Mouse (Mus musculus) ovary, adult 18-20 months (tissue): ENCODE data around the gene Nkiras2.
A peak's percentile ranks its signal among the peaks of the same experiment; 100 is the strongest.
"Not testable (repeated sequence)": the region's sequence is repeated elsewhere in the genome, so short reads cannot be mapped to it uniquely, and the experiment has no call there.

Experiments used
- DNase-seq: peaks from one replicate; pipeline ENCODE4 v3.0.0; 2022; ENCODE audit warnings: low spot score, mixed read lengths

Gene Nkiras2

GRCm38 (mm10) chr11:100634530-100634929 lies 15.5 kb downstream of the Nkiras2 start:
- no peak for DNase-seq

- no peak for DNase-seq
Observed at GRCm38 (mm10) chr11:100640159-100640906, 21.3 kb downstream of the Nkiras2 start.

GRCm38 (mm10) chr11:100643612-100644575 lies 24.9 kb downstream of the Nkiras2 start:
- no peak for DNase-seq

- DNase-seq = no peak
Observed at GRCm38 (mm10) chr11:100646265-100646664, 27.2 kb downstream of the Nkiras2 start.

DNA sequence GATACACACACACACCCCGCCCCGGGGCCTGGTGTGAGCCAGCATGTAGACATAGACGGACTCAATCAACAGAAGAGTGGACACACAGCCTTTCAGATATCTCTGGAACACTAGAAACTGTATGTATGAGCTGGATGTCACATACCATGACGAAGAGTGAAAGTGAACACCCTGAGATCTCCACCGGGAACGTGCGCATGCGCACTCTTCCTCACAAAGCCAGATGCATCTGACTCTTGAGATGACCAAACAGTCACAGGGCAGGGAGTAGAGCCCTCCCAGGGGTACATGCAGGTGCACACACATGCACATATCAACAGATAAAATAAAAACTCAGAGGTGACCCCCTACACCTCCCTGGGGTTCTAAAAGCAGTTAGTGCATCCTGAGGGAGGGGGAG lies 29.4 kb downstream of the Nkiras2 start:
- DNase-seq = no peak

DNA sequence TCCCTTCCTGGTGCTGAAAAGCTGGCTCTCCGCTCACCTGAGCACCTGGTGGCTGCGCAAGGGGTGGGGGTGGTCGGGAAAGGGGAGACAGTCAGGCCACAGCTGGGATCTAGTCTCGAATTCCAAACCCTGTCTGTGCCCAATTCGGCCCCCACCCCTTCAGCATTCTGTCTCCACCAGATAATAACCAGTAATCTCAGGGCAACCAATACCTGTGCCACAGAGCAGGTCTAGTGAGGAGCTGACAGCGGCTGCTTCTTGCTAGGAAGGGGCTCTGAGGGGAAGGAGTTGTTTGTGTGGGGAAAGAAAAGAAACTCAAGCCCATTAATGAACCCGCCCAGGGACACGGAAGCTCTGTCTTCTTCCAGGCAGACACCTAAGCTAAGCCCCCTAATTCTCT lies 32.2 kb downstream of the Nkiras2 start:
- no peak for DNase-seq

- no peak for DNase-seq
Observed at GRCm38 (mm10) chr11:100651748-100652147, 32.7 kb downstream of the Nkiras2 start.

DNA sequence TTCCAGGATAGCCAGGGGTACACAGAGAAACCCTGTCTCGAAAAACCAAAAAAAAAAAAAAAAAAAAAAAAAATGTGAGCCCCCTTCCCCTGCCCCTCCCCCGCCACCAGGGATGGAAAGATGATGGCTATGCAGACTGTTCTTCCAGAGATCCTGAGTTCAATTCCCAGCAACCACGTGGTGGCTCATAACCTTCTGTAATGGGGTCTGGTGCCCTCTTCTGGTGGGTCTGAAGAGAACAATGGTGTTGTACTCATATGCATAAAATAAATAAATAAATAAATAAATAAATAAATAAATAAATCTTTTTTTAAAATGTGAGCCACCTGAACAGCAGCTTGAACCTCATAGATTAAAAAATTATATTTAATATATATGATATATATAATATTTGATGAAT lies 36.5 kb downstream of the Nkiras2 start:
- DNase-seq = not testable (repeated sequence)

DNA sequence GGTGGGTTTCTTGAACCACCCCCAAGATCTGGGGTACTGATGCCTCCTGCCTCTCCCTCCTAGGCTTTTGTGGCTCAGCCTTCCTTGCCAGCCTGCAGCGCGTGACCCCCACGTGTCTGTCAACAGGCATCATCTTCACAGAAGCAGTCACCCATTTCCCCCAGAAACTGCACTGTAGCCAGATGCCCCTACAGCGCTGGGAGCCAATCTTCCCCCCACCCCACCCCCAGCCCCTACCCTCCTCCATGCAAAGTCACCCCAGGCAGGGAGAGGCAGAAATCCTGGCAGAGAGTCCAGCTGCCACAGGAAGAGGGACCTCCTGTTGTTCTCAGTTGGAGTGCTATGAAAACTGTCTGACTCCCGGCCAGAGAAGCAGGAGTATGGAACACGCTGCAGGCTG lies 37.4 kb downstream of the Nkiras2 start:
- DNase-seq = no peak

- DNase-seq = no peak
Observed at GRCm38 (mm10) chr11:100659806-100660205, 40.8 kb downstream of the Nkiras2 start.

DNA sequence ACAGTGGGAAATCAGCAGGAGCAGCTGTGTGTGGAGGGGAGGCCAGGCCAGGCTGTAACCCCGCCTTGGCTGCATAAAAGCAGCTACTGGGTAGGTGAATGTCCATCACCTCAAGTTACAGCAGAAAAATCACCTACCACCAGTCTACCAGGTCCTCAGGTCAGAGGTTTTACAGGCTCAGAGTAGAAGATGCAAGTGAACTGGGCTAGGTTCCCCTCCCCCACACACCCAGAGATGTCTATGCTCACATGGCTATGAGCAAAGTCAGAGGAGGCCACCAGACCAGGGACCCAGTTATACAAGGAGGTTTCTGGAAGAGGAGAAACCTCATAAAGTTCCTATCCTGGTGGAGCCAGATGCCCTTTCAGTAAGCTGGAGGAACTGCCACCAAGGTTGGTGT lies 52.0 kb downstream of the Nkiras2 start:
- DNase-seq = no peak

DNA sequence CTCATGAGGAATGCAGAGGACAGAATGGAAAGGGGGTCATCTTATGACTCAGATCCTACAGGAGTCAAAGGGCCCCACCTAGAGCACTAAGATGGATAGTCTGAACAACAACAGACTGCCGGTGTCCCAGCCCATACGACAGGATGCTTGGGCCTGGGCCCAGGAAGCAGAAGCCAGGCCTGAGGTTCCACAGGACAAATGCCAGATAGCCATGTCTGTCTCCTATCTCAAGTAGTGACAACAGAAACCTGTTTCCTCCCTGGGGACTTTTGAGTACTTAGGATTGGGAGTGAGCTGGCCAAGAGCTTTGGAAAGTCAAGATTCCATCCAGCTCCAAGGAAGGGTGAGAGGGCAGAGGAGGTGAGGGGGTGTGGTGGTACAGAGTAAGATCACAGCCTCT lies 52.9 kb downstream of the Nkiras2 start:
- no peak for DNase-seq

DNA sequence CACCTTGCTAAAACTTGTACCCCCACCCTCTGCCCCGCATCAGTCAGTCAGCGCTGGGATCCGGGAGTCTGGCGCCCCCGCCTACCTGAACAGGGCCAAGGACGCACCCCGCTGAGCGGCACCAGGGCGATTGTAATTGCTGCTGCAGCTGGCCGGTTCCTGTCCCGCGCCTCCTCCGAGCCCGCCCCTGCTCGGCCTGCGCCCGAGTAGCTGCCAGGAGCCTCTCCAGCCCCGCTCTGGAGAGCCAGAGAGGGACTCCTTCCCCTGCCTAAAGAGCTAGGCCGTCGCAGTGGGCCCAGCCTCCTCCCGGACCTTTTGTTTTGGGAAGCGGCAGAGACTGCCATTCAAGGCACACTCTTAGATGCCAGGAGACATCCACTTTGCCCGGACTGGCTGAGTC lies 54.1 kb downstream of the Nkiras2 start:
- peak; percentile 21 for DNase-seq
